Mouse (Mus musculus) heart, embryonic 14.5 days (tissue): ENCODE data around the gene Ncbp2. TPM values are rescaled to one million over a fixed set of nuclear protein-coding genes. Genes with fewer than 3 reads are reported as not detected.
"Not testable (repeated sequence)": the region's sequence is repeated elsewhere in the genome, so short reads cannot be mapped to it uniquely, and the experiment has no call there.

ENCODE experiments used
- ATAC-seq: fragments of 200-750 bp; cut with Nextera tagmentation; 2 replicates; pipeline ENCODE4 v1.8.0; 2017; ENCODE audit warnings: low read depth, moderate TSS enrichment; ENCODE audit not compliant: insufficient number of reproducible peaks, insufficient read depth, low FRiP score
- H3K27ac ChIP-seq, 2 experiments: fragments of 200-500 bp in 1 of 2; fragments of 300-500 bp in 1 of 2; sonication (generic) in 1 of 2; replicated peaks in 1 of 2; 2 replicates each; pipeline ENCODE4 v1.5.1; 2012 to 2014; ENCODE audit warnings: low read depth in 2 of 2, low read length in 2 of 2, control low read depth in 1 of 2, mild to moderate bottlenecking in 1 of 2, mixed read lengths in 1 of 2; ENCODE audit not compliant: control insufficient read depth in 1 of 2, insufficient read depth in 1 of 2
- H3K27me3 ChIP-seq: fragments of 300-500 bp; sonication (generic); 2 replicates; pipeline ENCODE4 v1.6.1; 2014; ENCODE audit warnings: mild to moderate bottlenecking, low read length, control low read depth; ENCODE audit not compliant: control insufficient read depth, insufficient read depth
- H3K36me3 ChIP-seq: fragments of 300-500 bp; sonication (generic); 2 replicates; pipeline ENCODE4 v1.6.1; 2014; ENCODE audit warnings: mild to moderate bottlenecking, control low read depth, low read length, mixed read lengths; ENCODE audit not compliant: control insufficient read depth, insufficient read depth
- H3K4me1 ChIP-seq, 2 experiments: fragments of 200-500 bp in 1 of 2; fragments of 300-500 bp in 1 of 2; sonication (generic) in 1 of 2; 2 replicates each; pipeline ENCODE4 v1.6.1; 2012 to 2014; ENCODE audit warnings: low read length in 2 of 2, control low read depth in 1 of 2, mixed read lengths in 1 of 2; ENCODE audit not compliant: control insufficient read depth in 2 of 2, insufficient read depth in 2 of 2
- H3K4me2 ChIP-seq: fragments of 300-500 bp; sonication (generic); 2 replicates; pipeline ENCODE4 v1.6.1; 2014; ENCODE audit warnings: mild to moderate bottlenecking, low read length
- H3K4me3 ChIP-seq, 2 experiments: fragments of 200-500 bp in 1 of 2; fragments of 300-500 bp in 1 of 2; sonication (generic) in 1 of 2; 2 replicates each; pipeline ENCODE4 v1.5.1; 2012 to 2014; ENCODE audit warnings: low read length in 2 of 2, mild to moderate bottlenecking in 2 of 2, control low read depth in 1 of 2, low read depth in 1 of 2, moderate library complexity in 1 of 2; ENCODE audit not compliant: control insufficient read depth in 1 of 2, insufficient read depth in 1 of 2
- H3K9ac ChIP-seq: fragments of 300-500 bp; sonication (generic); 2 replicates; pipeline ENCODE4 v1.6.1; 2014; ENCODE audit warnings: mild to moderate bottlenecking, low read length
- H3K9me3 ChIP-seq: fragments of 300-500 bp; sonication (generic); 2 replicates; pipeline ENCODE4 v1.6.1; 2016; ENCODE audit warnings: low read length, control low read depth; ENCODE audit not compliant: control insufficient read depth
- WGBS: fragments of 180-500 bp; shearing (Covaris S2); extraction: QIAGEN DNeasy Blood & Tissue Kit; methylation state at CpG from one replicate; pipeline ENCODE4 v1.1.7; 2014; 5-methylcytosine and 5-hydroxymethylcytosine counted together
- polyA plus RNA-seq: library from polyadenylated mRNA; unstranded; fragments of >200 nt; fragmentation: Nextera tagmentation; extraction: Ambion mirVana; gene quantifications from 2 replicates; pipeline ENCODE4 v1.2.1, GENCODE M21; 2014

The Ncbp2 gene
- polyA plus RNA-seq, 1 experiment from 2014 or later, result 69.9 TPM

DNA sequence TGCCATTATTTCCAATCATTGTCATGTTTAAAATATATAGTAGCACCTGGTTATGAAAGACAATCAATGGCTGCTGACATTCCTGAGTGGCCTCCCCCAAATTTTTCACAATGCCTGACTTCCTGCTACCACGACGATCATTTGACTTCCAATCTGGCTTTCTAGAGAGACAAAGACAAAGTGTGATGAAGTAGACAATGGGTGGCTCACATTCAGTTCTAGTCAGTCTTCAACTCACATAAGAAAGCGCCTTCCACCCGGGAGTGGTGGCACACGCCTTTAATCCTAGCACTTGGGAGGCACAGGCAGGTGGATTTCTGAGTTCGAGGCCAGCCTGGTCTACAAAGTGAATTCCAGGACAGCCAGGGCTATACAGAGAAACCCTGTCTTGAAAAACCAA, 2.3 kb upstream of the Ncbp2 start:
- 82% methylated on average over 6 of the region's 6 CpGs for WGBS
- not testable (repeated sequence) for ATAC-seq, H3K9ac ChIP-seq, H3K9me3 ChIP-seq, H3K27ac ChIP-seq, H3K27me3 ChIP-seq, H3K4me3 ChIP-seq
- Histone ChIP-seq H3K4me2 (peak overlapping the region; percentile 85; the same call in 1 of the 2 replicates), H3K36me3 (peaks cover 14% of the 10 kb centered on the region; the same call in 1 of the 2 replicates), H3K4me1 (peaks cover 9 to 24% of the 10 kb centered on the region in 2 experiments)

DNA sequence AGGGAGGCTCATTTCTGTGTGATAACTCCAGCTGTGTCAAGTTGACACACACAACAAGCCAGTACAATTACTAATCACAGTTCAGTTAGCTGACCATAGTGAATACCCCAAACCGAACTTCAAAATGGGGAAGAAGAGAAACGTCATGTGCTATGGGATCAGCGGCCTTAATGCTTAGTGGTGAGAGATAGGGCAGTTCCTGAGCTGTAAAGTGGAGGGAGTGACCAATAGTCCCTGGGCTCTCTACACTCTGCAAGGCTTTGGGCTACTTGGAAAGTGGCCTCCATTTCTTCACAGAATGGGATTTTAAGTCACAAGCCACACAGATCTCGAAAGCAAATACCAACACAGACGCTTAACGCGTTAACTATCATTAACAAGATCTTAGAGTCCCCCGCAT, 980 bp upstream of the Ncbp2 start:
- Histone ChIP-seq H3K4me2 (peak overlapping the region; percentile 85), H3K4me1 (peaks cover 9 to 24% of the 10 kb centered on the region in 2 experiments), H3K27ac (peak overlapping the region in 1 of 2 experiments; percentile 95; a peak in 3 of 4 replicates), H3K9ac (peak overlapping the region; percentile 91), H3K9me3 (no peaks in the 10 kb centered on the region), H3K27me3 (no peaks in the 10 kb centered on the region), H3K4me3 (peak overlapping the region; percentile 60 to 89), H3K36me3 (peaks cover 28% of the 10 kb centered on the region)
- ATAC-seq, result no peak
- 24% methylated on average over 8 of the region's 8 CpGs for WGBS

DNA sequence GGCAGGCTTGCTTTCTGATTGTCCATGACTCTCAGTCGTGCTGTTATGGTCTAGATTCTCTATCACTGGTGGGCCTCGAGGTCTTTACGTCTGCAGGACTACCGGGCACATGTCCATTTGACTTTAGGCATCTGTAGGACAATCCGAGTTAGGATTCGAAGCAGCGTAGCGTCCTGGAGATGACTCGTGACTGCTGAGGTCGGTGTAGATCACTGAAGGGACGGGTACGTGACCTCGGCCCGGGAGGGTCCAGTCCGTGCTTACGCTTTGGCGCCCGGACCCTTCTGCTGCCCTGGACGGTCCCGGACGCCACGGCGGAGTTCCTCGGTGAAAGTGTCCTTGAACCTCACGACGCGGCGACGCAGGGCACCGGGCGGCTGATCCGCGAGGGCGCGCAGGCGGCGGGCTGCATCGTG, 404 bp upstream of the Ncbp2 start:
- peaks cover 30% of the 10 kb centered on the region for H3K36me3 ChIP-seq
- WGBS, result under 1% methylated on average over 38 of the region's 38 CpGs

DNA sequence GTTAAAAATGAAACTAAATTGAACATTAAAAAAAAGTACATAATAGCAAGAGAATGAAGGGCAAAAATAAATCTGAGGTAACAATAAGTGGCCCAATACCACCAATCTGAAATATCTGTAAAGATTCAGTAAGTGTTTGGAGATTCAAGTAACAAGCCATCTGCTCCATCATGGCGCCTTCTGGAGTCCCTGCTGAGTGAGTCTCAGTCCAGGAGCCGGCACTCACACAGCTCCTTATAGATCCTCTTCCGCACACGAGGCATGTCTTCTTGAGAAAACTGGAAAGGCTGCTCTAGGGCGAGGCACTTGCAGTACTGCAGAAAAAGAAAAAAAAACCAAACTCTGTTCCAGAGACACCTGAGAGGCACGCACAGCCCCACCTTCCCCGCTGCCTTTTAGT, 14.9 kb downstream of the Ncbp2 start:
- no peak for ATAC-seq
- H3K4me2 ChIP-seq, result no peak overlapping the region
- H3K27me3 ChIP-seq, result no peaks in the 10 kb centered on the region
- H3K27ac ChIP-seq, result no peak overlapping the region
- 93% methylated on average over 7 of the region's 7 CpGs for WGBS
- H3K4me3 ChIP-seq, result no peak overlapping the region
- no peaks in the 10 kb centered on the region for H3K4me1 ChIP-seq
- H3K36me3 ChIP-seq, result peaks cover 99% of the 10 kb centered on the region
- H3K9me3 ChIP-seq, result no peaks in the 10 kb centered on the region
- H3K9ac ChIP-seq, result no peak overlapping the region

More for the DNA sequence above, 404 bp upstream of the Ncbp2 start:
- ATAC-seq, result no peak; the same call in 1 of the 2 replicates
- H3K27me3 ChIP-seq, result no peaks in the 10 kb centered on the region
- H3K4me2 ChIP-seq, result peak overlapping the region; percentile 85
- H3K4me3 ChIP-seq, result peak overlapping the region; percentile 60 to 89
- H3K9ac ChIP-seq, result peak overlapping the region; percentile 91
- H3K9me3 ChIP-seq, result no peaks in the 10 kb centered on the region
- peaks cover 9 to 24% of the 10 kb centered on the region in 2 experiments for H3K4me1 ChIP-seq
- H3K27ac ChIP-seq, result peak overlapping the region; percentile 89 to 95

DNA sequence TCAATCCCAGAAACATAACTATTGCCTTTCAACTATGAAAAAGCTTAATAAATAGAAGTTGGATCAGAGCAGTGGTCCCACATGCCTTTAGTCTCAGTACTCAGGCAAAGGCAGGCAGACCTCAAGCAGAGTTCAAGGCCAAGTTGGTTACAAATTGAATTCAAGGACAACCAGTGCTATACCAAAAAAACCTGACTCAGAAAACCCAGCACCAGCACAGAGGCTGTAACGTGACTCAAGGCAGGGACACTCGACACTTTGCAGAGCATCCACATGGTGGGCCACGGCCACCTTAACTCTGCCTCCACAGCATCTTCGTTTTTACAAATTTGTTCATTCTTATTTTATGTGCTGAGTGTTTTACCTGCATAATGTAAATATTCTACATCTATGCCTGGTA, 26.9 kb downstream of the Ncbp2 start:
- ATAC-seq, result no peak
- Histone ChIP-seq H3K36me3 (peaks cover 83% of the 10 kb centered on the region), H3K9me3 (no peaks in the 10 kb centered on the region), H3K27me3 (no peaks in the 10 kb centered on the region), H3K9ac (no peak overlapping the region), H3K4me2 (no peak overlapping the region), H3K4me1 (no peaks in the 10 kb centered on the region; a peak in 1 of 4 replicates), H3K4me3 (no peak overlapping the region), H3K27ac (no peak overlapping the region)
- 85% methylated on average over 4 of the region's 4 CpGs for WGBS

DNA sequence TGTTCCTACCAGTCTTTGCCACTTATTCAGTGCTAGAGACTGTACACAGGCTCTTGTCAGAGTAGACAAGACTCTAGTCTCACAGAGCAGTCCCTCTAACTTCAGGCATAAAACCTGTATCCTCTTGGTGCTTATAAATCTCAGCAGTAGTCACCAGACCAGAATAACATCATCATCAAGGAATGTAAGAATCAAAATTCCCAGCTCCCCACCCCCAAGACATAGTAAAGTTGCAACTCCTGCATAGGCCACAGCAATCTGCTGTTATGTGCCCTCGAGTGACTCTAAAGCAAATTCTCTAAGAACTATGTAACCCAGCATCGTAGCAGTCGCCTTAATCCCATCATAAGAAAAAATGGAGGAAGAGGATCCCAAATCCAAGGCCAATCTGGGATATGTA, 31.2 kb downstream of the Ncbp2 start:
- H3K27ac ChIP-seq, result no peak overlapping the region
- H3K4me3 ChIP-seq, result no peak overlapping the region
- no peak for ATAC-seq
- no peaks in the 10 kb centered on the region for H3K27me3 ChIP-seq
- no peaks in the 10 kb centered on the region; a peak in 1 of 4 replicates for H3K4me1 ChIP-seq
- 90% methylated on average over 3 of the region's 3 CpGs for WGBS
- no peak overlapping the region; the same call in 1 of the 2 replicates for H3K9ac ChIP-seq
- H3K4me2 ChIP-seq, result no peak overlapping the region
- no peaks in the 10 kb centered on the region for H3K9me3 ChIP-seq
- peaks cover 65% of the 10 kb centered on the region for H3K36me3 ChIP-seq

DNA sequence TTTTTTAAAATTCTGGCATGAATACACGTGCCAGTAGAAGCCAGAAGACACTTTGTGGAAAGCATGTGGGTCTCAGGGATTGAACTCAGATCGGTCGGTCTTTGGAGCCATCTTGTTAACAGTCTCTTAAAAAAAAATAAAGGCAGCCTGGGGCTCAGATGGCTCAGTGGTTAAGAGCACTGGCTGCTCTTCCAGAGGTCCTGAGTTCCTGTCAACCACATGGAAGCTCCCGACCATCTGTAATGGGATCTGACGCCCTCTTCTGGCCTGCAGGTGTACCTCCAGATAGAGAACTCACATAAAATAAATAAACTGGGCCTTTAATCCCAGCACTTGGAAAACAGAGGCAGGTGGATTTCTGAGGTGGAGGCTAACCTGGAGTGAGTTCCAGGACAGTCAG, 32.6 kb downstream of the Ncbp2 start:
- H3K4me1 ChIP-seq, result no peaks in the 10 kb centered on the region; a peak in 1 of 4 replicates
- ATAC-seq, result no peak
- H3K27me3 ChIP-seq, result no peaks in the 10 kb centered on the region
- no peak overlapping the region for H3K27ac ChIP-seq
- H3K4me2 ChIP-seq, result no peak overlapping the region
- 85% methylated on average over 5 of the region's 5 CpGs for WGBS
- H3K9me3 ChIP-seq, result no peaks in the 10 kb centered on the region
- peaks cover 56% of the 10 kb centered on the region for H3K36me3 ChIP-seq
- H3K9ac ChIP-seq, result no peak overlapping the region
- no peak overlapping the region for H3K4me3 ChIP-seq

DNA sequence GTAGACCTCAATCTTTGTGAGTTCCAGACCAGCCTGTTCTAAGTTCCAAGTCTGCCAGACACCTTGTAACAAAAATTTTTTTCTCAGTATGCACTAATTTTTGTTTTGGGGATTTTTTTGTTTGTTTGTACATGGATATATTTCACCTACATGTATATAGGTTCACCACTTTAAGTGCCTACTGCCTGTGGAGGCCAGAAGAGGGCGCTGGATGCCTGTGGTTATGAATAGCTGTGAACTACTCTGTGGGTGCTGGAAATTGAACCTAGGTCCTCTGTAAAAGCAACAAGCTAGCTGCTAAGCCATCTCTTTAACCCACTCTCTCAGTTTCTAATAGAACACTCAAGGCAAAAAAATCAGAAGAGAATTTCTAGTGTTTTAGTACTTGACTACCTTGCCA, 43.7 kb downstream of the Ncbp2 start:
- Histone ChIP-seq H3K4me1 (no peaks in the 10 kb centered on the region), H3K4me3 (no peak overlapping the region), H3K27me3 (no peaks in the 10 kb centered on the region), H3K9me3 (no peaks in the 10 kb centered on the region), H3K36me3 (peaks cover 28% of the 10 kb centered on the region), H3K9ac (no peak overlapping the region), H3K27ac (no peak overlapping the region), H3K4me2 (no peak overlapping the region)
- WGBS, result 42% methylated on average over 1 of the region's 1 CpGs
- no peak for ATAC-seq
